Mouse (Mus musculus): Measurements from ENCODE around the gene Hoxb6. TPM values are rescaled to one million over a fixed set of nuclear protein-coding genes. Genes with fewer than 3 reads are reported as not detected.

Gene Hoxb6
- polyA plus RNA-seq, 1 experiment from 2014 or later: 0.08 TPM

GRCm38 (mm10) chr11:96267021-96267920, 25.0 kb upstream of the Hoxb6 start:
- peaks cover 93% of the 10 kb centered on the region for H3K27me3 ChIP-seq (ENCODE audit: control insufficient read depth, insufficient read depth, low read depth, low read length)
- 40% methylated on average over 7 of the region's 7 CpGs for WGBS (ENCODE audit: insufficient replicate concordance)
- H3K4me2 ChIP-seq (ENCODE audit: low read depth, low read length): no peak overlapping the region

GRCm38 (mm10) chr11:96268031-96268745, 24.1 kb upstream of the Hoxb6 start:
- H3K9me3 ChIP-seq (replicated peaks; ENCODE audit: control insufficient read depth, low read length): no peaks in the 10 kb centered on the region
- H3K4me2 ChIP-seq (ENCODE audit: low read depth, low read length): no peak overlapping the region
- H3K27me3 ChIP-seq (ENCODE audit: control insufficient read depth, insufficient read depth, low read depth, low read length): peaks cover 93% of the 10 kb centered on the region
- no peak overlapping the region for H3K27ac ChIP-seq (ENCODE audit: low read length)
- H3K4me3 ChIP-seq (ENCODE audit: low read depth, low read length): no peak overlapping the region
- no peak overlapping the region for H3K9ac ChIP-seq (ENCODE audit: low read depth, low read length)
- no peaks in the 10 kb centered on the region for H3K36me3 ChIP-seq (ENCODE audit: control insufficient read depth, insufficient read depth)
- ATAC-seq (ENCODE audit: low read depth): no peak
- no peaks in the 10 kb centered on the region for H3K4me1 ChIP-seq (ENCODE audit: control insufficient read depth, low read depth, low read length)
- WGBS (ENCODE audit: insufficient replicate concordance): 7% methylated on average over 1 of the region's 1 CpGs

More at GRCm38 (mm10) chr11:96267021-96267920, 25.0 kb upstream of the Hoxb6 start:
- no peaks in the 10 kb centered on the region for H3K9me3 ChIP-seq (replicated peaks; ENCODE audit: control insufficient read depth, low read length)
- H3K36me3 ChIP-seq (ENCODE audit: control insufficient read depth, insufficient read depth): no peaks in the 10 kb centered on the region
- H3K9ac ChIP-seq (ENCODE audit: low read depth, low read length): no peak overlapping the region
- H3K4me3 ChIP-seq (ENCODE audit: low read depth, low read length): no peak overlapping the region
- H3K27ac ChIP-seq (ENCODE audit: low read length): no peak overlapping the region
- no peak for ATAC-seq (ENCODE audit: low read depth)
- no peaks in the 10 kb centered on the region for H3K4me1 ChIP-seq (ENCODE audit: control insufficient read depth, low read depth, low read length)

- no peak for ATAC-seq (ENCODE audit: low read depth)
- 3% methylated on average over 19 of the region's 19 CpGs for WGBS (ENCODE audit: insufficient replicate concordance)
- H3K27ac ChIP-seq (ENCODE audit: low read length): no peak overlapping the region
- H3K4me2 ChIP-seq (ENCODE audit: low read depth, low read length): no peak overlapping the region
- H3K27me3 ChIP-seq (ENCODE audit: control insufficient read depth, insufficient read depth, low read depth, low read length): peaks cover 93% of the 10 kb centered on the region
- H3K4me3 ChIP-seq (ENCODE audit: low read depth, low read length): no peak overlapping the region
- no peaks in the 10 kb centered on the region for H3K4me1 ChIP-seq (ENCODE audit: control insufficient read depth, low read depth, low read length)
- H3K9me3 ChIP-seq (replicated peaks; ENCODE audit: control insufficient read depth, low read length): no peaks in the 10 kb centered on the region
- H3K36me3 ChIP-seq (ENCODE audit: control insufficient read depth, insufficient read depth): no peaks in the 10 kb centered on the region
- H3K9ac ChIP-seq (ENCODE audit: low read depth, low read length): no peak overlapping the region
These were observed 22.4 kb upstream of the Hoxb6 start for GRCm38 (mm10) chr11:96269869-96270268.

- Histone ChIP-seq H3K4me1 (ENCODE audit: control insufficient read depth, low read depth, low read length) (no peaks in the 10 kb centered on the region), H3K9ac (ENCODE audit: low read depth, low read length) (no peak within 1 kb of the TSS), H3K27me3 (ENCODE audit: control insufficient read depth, insufficient read depth, low read depth, low read length) (peaks cover 95% of the 10 kb centered on the region), H3K4me3 (ENCODE audit: low read depth, low read length) (0 out of 2 replicates have a peak within 1 kb of the TSS, but pooled peaks have one; percentile 11), H3K4me2 (ENCODE audit: low read depth, low read length) (no peak within 1 kb of the TSS), H3K9me3 (replicated peaks; ENCODE audit: control insufficient read depth, low read length) (no peaks in the 10 kb centered on the region), H3K27ac (ENCODE audit: low read length) (no peak within 1 kb of the TSS), H3K36me3 (ENCODE audit: control insufficient read depth, insufficient read depth) (no peaks in the 10 kb centered on the region)
- WGBS (ENCODE audit: insufficient replicate concordance): 1% methylated on average over 36 of the region's 40 CpGs
- no peak for ATAC-seq (ENCODE audit: low read depth)
These were observed 21.2 kb upstream of the Hoxb6 start, which contains the start of gene Hoxb9 for GRCm38 (mm10) chr11:96270996-96271540. Gene Hoxb9, plus strand, starts transcription at chr11:96271457.

- no peak for ATAC-seq (ENCODE audit: low read depth)
- no peak overlapping the region for H3K9ac ChIP-seq (ENCODE audit: low read depth, low read length)
- H3K4me1 ChIP-seq (ENCODE audit: control insufficient read depth, low read depth, low read length): no peaks in the 10 kb centered on the region
These were observed 20.7 kb upstream of the Hoxb6 start for GRCm38 (mm10) chr11:96271541-96272011.

GRCm38 (mm10) chr11:96272024-96272921, 20.0 kb upstream of the Hoxb6 start:
- Histone ChIP-seq H3K4me1 (ENCODE audit: control insufficient read depth, low read depth, low read length) (no peaks in the 10 kb centered on the region), H3K27ac (ENCODE audit: low read length) (no peak overlapping the region), H3K9ac (ENCODE audit: low read depth, low read length) (no peak overlapping the region), H3K27me3 (ENCODE audit: control insufficient read depth, insufficient read depth, low read depth, low read length) (peaks cover 96% of the 10 kb centered on the region), H3K9me3 (replicated peaks; ENCODE audit: control insufficient read depth, low read length) (no peaks in the 10 kb centered on the region), H3K4me3 (ENCODE audit: low read depth, low read length) (no peak overlapping the region), H3K36me3 (ENCODE audit: control insufficient read depth, insufficient read depth) (no peaks in the 10 kb centered on the region), H3K4me2 (ENCODE audit: low read depth, low read length) (no peak overlapping the region)
- no peak for ATAC-seq (ENCODE audit: low read depth)
- WGBS (ENCODE audit: insufficient replicate concordance): 1% methylated on average over 58 of the region's 58 CpGs

More at GRCm38 (mm10) chr11:96271541-96272011, 20.7 kb upstream of the Hoxb6 start:
- no peaks in the 10 kb centered on the region for H3K36me3 ChIP-seq (ENCODE audit: control insufficient read depth, insufficient read depth)
- no peaks in the 10 kb centered on the region for H3K9me3 ChIP-seq (replicated peaks; ENCODE audit: control insufficient read depth, low read length)
- H3K4me2 ChIP-seq (ENCODE audit: low read depth, low read length): no peak overlapping the region
- no peak overlapping the region for H3K27ac ChIP-seq (ENCODE audit: low read length)
- H3K27me3 ChIP-seq (ENCODE audit: control insufficient read depth, insufficient read depth, low read depth, low read length): peaks cover 96% of the 10 kb centered on the region
- H3K4me3 ChIP-seq (ENCODE audit: low read depth, low read length): 0 out of 2 replicates have a peak overlapping the region, but pooled peaks have one; percentile 11
- under 1% methylated on average over 52 of the region's 52 CpGs for WGBS (ENCODE audit: insufficient replicate concordance)

GRCm38 (mm10) chr11:96274428-96274827, 17.8 kb upstream of the Hoxb6 start:
- Histone ChIP-seq H3K4me3 (ENCODE audit: low read depth, low read length) (no peak overlapping the region), H3K36me3 (ENCODE audit: control insufficient read depth, insufficient read depth) (no peaks in the 10 kb centered on the region), H3K27ac (ENCODE audit: low read length) (no peak overlapping the region), H3K4me2 (ENCODE audit: low read depth, low read length) (no peak overlapping the region), H3K27me3 (ENCODE audit: control insufficient read depth, insufficient read depth, low read depth, low read length) (peaks cover 99% of the 10 kb centered on the region), H3K9ac (ENCODE audit: low read depth, low read length) (no peak overlapping the region), H3K9me3 (replicated peaks; ENCODE audit: control insufficient read depth, low read length) (no peaks in the 10 kb centered on the region), H3K4me1 (ENCODE audit: control insufficient read depth, low read depth, low read length) (no peaks in the 10 kb centered on the region)
- 31% methylated on average over 10 of the region's 10 CpGs for WGBS (ENCODE audit: insufficient replicate concordance)
- ATAC-seq (ENCODE audit: low read depth): no peak

- Histone ChIP-seq H3K9me3 (replicated peaks; ENCODE audit: control insufficient read depth, low read length) (no peaks in the 10 kb centered on the region), H3K4me2 (ENCODE audit: low read depth, low read length) (no peak overlapping the region), H3K27me3 (ENCODE audit: control insufficient read depth, insufficient read depth, low read depth, low read length) (peaks cover 99% of the 10 kb centered on the region), H3K4me3 (ENCODE audit: low read depth, low read length) (no peak overlapping the region), H3K36me3 (ENCODE audit: control insufficient read depth, insufficient read depth) (no peaks in the 10 kb centered on the region), H3K4me1 (ENCODE audit: control insufficient read depth, low read depth, low read length) (no peaks in the 10 kb centered on the region), H3K9ac (ENCODE audit: low read depth, low read length) (no peak overlapping the region), H3K27ac (ENCODE audit: low read length) (no peak overlapping the region)
- no peak for ATAC-seq (ENCODE audit: low read depth)
- WGBS (ENCODE audit: insufficient replicate concordance): 21% methylated on average over 4 of the region's 4 CpGs
These were observed 16.4 kb upstream of the Hoxb6 start for GRCm38 (mm10) chr11:96275896-96276295.

All from liver, embryonic 16.5 days (tissue).